Mouse (Mus musculus) erythroid progenitor cell, adult 5-6 weeks (primary cell): ENCODE data around the gene Bace2. TPM values are rescaled to one million over a fixed set of nuclear protein-coding genes. Genes with fewer than 3 reads are reported as not detected.

ENCODE experiments used
- ATAC-seq: replicated peaks from 2 replicates; pipeline ENCODE4 v1.8.0; 2016; ENCODE audit warnings: moderate number of reproducible peaks, mild to moderate bottlenecking, moderate TSS enrichment, inconsistent platforms; ENCODE audit not compliant: poor library complexity, low FRiP score, severe bottlenecking
- total RNA-seq, 2 experiments: library from RNA; stranded (forward) in 1 of 2; stranded (reverse) in 1 of 2; fragments of 150-400 nt in 1 of 2; fragments of 186-747, 209-891 nt in 1 of 2; gene quantifications; 2 replicates each; pipeline versions ENCODE4 v1.2.3 to v1.2.4; 2015 to 2017; ENCODE audit warnings: low replicate concordance in 2 of 2

The Bace2 gene
- total RNA-seq, 2 experiments from 2014 or later, result not detected

DNA sequence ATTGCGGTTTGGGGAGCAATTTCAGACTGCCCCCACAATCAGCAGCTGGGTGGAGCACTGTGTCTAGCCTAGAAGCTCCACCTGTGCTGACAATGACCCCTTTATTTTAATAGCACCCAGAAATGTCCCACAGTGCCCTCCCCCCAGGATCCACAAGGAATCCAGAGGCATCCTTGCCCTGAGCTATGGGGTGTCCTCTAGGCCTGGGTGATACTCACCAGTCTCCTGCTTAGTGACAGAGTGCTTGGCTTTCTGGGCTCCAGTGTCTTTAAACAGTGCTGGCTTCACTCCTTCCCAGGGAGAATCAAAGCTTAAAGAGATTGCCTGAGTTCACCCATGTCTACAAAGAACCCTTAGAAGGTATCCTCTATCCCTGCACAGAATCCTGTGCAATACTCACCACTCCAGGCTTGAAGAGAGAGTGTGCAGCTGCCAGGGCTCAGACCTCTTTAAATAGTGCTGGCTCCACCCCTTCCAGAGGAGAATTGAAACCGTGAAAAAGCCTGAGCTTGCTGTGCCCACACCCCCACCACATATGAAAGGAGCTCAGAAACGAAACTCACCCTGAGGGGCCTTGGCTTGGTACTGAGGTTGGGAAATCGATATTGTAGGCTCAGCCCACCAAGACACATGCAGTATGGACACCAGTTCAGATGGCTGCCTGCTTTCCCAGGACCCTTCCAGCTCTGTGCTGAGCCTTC, 106.1 kb downstream of the Bace2 start, which contains the start of gene Mx1:
Gene Mx1, minus strand, starts transcription at position 427 of the 701 bp plus-strand sequence.
- no peak for ATAC-seq

DNA sequence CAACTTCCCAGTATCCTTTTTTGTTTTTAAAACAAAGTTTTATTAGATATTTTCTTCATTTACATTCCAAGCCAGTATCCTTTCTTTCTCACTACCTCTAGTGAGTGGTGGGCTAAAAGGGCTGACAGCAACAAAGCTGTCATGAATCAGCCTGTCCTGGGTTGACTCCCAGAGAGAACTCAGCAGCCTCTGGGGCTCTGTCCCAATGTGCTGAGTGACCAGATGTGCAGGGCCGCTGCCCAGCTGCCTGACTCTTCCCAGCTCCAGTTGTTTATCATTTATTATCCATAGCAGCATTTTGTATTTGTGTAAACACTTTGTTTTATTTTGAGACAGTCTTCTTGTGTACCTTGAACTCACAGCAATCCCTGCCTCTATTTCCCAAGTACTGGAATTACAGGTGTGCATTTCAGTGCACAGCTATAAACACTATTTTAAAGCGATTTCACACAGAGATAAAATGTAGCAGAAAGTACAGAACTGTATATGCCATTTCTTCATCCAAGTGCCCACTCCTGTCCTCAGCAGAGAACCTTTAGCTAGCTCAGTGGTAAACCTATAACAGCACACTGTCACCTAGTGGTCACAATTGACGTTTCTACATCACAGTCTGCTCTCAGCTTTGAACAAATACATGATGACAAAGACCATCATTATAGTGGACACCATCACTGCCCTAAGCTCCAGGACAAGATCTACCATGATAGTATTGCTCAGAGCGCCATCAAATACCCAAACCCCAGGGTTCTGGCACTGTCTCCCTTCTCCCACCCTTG, 109.8 kb downstream of the Bace2 start:
- ATAC-seq, result no peak

- ATAC-seq, result no peak
These were observed 110.9 kb downstream of the Bace2 start for GRCm38 (mm10) chr16:97467472-97467871.

DNA sequence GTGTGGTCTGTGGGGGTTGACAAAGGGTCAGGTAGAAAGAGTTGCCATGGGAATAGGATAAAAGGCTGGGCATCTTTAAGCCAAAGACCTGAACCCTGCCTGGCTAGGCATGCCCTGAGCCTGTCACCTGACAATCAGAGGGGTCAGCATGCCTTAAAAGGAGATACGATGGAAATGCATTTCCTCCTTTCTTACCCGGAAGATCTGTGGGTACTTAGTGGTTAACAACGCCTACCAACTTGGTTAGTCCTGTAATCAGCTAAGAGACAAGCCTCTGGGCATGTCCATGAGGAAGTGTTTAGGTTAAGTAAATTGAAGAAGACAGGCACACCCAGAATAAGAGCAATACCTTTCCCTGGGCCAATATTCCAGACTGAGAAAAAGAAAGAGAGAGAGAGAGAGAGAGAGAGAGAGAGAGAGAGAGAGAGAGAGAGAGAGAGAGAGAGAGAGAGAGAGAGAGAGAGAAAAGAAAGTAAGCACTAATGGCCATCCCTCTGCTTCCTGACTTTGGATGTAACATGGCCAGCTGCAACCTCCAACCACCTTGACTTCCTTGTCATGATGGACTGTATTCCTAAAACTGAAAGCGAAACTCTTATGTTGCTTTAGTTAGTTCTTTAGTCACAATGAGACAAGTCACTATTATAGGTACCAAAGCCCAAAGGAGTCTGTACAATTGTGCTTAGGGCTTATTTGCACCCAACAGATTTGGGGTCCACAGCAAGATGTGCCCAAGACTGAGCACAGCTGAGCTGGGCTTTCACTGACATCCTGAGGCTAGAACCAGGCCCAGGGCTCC, 111.7 kb downstream of the Bace2 start:
- no peak for ATAC-seq

DNA sequence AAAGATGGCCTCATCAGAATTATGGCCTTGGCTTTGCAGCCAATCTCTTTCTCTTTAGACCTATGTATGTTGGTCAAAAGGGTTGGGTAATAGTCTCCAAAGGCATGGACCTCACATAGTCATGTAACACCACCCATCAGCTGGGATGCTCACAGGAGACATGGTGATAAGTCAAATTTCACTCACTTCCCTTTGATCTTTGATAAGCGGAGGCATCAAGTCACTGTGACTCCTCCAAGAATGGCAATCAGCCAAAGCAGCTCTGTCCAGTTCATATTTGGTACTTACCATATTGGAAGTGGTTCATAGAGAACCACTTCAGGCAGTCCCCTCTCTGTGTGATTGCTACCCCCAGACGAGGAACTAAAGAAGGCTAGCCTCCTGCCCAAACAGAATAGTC, 118.1 kb downstream of the Bace2 start:
- no peak for ATAC-seq

DNA sequence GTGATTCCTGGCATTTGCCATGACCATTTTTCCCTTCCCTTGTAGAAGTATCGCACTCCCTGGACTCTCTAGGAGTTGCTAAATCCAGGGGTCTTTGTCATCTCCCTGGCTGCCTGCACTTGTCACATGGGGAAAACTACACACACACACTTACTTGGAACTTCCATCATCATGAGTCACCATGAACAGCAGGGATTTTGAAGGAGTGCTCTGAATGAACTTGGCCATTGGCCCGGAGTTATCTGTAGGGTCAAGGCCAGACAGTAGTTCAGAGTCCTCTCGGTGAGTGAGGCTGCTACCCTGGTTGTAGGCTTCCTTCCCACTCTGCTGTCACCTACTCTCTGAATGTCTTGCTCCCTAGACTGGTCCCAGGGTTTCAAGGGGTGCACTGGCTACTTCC, 119.0 kb downstream of the Bace2 start:
- no peak for ATAC-seq

DNA sequence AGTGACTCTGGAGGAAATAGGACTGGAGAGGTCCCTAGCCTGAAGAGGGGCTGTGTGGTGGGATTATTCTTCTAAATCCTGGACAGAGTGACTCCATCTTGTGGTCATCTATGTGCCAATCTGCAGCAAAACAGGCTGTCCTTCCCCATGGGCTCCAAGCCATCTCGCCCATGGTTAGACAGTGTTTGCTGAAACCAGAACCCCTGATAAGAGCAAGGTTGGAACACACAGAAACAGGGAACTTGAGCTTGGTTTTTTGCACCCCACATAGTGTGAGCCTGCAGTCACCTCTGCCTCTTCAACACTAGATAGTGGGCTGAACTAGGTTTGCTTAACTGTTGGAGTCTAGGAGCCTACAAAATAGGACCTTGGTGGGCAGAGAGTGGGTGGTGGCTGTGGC, 120.0 kb downstream of the Bace2 start:
- ATAC-seq, result no peak

GRCm38 (mm10) chr16:97478655-97479054, 122.1 kb downstream of the Bace2 start:
- no peak for ATAC-seq

DNA sequence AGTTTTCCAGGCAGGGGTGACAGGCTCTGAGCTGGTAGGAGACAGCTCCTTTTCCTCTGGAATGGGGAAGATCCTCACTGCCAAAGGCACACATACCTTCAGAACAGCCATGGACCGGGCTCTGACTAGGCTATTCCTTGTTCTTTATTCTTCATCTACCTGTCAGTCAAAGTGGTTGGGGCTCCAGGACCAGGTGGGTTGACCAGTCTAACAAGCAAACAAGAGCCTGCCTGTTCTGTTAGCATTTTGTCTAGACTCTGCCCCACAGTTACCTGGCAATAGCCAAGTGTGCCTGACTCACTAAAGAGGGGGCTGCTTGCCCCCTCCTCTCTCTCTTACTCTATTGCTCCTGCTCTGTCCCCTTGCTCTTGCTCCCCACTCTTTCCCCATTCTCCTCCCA, 135.8 kb downstream of the Bace2 start:
- ATAC-seq, result no peak

Other genes with a start within 250 kb of the Bace2 start
- 0.36 TPM in 1 of 2 replicates, not detected in the other for gene Dscam, start 186.0 kb upstream of the Bace2 start, total RNA-seq (2015; ENCODE audit: low replicate concordance)
- gene Dscam, start 186.0 kb upstream of the Bace2 start, total RNA-seq (2017; ENCODE audit: low replicate concordance), result not detected in 2 replicates
- 5.0 TPM in 1 of 2 replicates, not detected in the other for gene Mx1, start 106.2 kb downstream of the Bace2 start, total RNA-seq (2015; ENCODE audit: low replicate concordance)
- gene Mx1, start 106.2 kb downstream of the Bace2 start, total RNA-seq (2017; ENCODE audit: low replicate concordance), result 2.3 and 2.7 TPM in 2 replicates
- gene Fam3b, start 158.1 kb downstream of the Bace2 start, total RNA-seq (2015; ENCODE audit: low replicate concordance), result not detected in 2 replicates
- gene Fam3b, start 158.1 kb downstream of the Bace2 start, total RNA-seq (2017; ENCODE audit: low replicate concordance), result not detected in 2 replicates